Mouse (Mus musculus): ENCODE data around the gene Gtf2i. TPM values are rescaled to one million over a fixed set of nuclear protein-coding genes. Genes with fewer than 3 reads are reported as not detected.

Gtf2i gene
- polyA plus RNA-seq, 1 experiment from 2014 or later, result 230 TPM

DNA sequence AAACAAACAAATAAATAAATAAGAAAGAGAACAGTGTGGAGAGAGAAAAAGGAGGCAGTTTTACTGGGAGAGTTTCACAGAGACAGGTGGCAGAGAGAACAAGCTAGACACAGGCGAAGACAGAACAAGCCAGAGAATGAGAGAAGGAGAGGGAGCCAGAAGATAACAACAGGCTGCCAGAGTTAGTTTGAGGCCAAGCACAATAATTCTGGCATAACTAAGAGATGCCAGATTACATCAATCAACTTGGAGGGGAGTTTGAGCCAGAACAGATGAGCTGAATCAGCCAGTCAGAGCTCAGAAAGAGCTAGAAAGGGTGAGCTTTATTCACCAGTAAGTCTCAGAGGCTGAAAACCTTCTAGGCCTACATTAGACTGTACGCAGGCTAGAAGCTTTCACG lies 64.0 kb downstream of the Gtf2i start:
- POLR2A ChIA-PET, result no interaction called here
- no peak for DNase-seq (ENCODE audit: low read depth, low spot score)
- CTCF ChIA-PET, result interaction anchor here (0.7 to 1.4 kb wide), 3 partner anchors 12 to 20 kb away, joined by 3 read pairs; no protein-coding TSS in a partner anchor
- ATAC-seq, result no peak
- in situ Hi-C loops (cut with MboI; ENCODE audit: low pct_unique_long_range_greater_than_20kb), result no loop called here
- TF ChIP-seq CTCF (IDR thresholded peaks at IDR 0.05), result no peak
- no peaks in the 10 kb centered on the region for H3K27me3 ChIP-seq

GRCm38 (mm10) chr5:134249245-134249649 lies 65.3 kb downstream of the Gtf2i start:
- peak; percentile 19 for ATAC-seq
- CTCF ChIA-PET, result interaction anchor here (0.6 to 1.6 kb wide), 4 partner anchors 10 to 15 kb away, joined by 3 to 5 read pairs (median 3); no protein-coding TSS in a partner anchor
- no peaks in the 10 kb centered on the region for H3K27me3 ChIP-seq
- no peak for DNase-seq (ENCODE audit: low read depth, low spot score)
- POLR2A ChIA-PET, result interaction anchor here (1.0 to 1.2 kb wide), 3 partner anchors 9 to 61 kb away, joined by 5 to 10 read pairs (median 6); no protein-coding TSS in a partner anchor
- TF ChIP-seq CTCF (IDR thresholded peaks at IDR 0.05), result no peak
- in situ Hi-C loops (cut with MboI; ENCODE audit: low pct_unique_long_range_greater_than_20kb), result no loop called here

- ATAC-seq (no peak), DNase-seq (ENCODE audit: low read depth, low spot score) (no peak)
- H3K27me3 ChIP-seq, result no peaks in the 10 kb centered on the region
- ChIA-PET CTCF (interaction anchor here (0.6 to 1.6 kb wide), 2 partner anchors 10 to 11 kb away, joined by 3 to 5 read pairs; no protein-coding TSS in a partner anchor), POLR2A (interaction anchor here (1.0 to 1.2 kb wide), 3 partner anchors 9 to 60 kb away, joined by 5 to 10 read pairs (median 6); no protein-coding TSS in a partner anchor)
- in situ Hi-C loops (cut with MboI; ENCODE audit: low pct_unique_long_range_greater_than_20kb), result no loop called here
- TF ChIP-seq CTCF (IDR thresholded peaks at IDR 0.05), result no peak
Observed at GRCm38 (mm10) chr5:134248608-134249244, 65.8 kb downstream of the Gtf2i start.

GRCm38 (mm10) chr5:134246146-134246545 lies 68.4 kb downstream of the Gtf2i start:
- no peaks in the 10 kb centered on the region for H3K27me3 ChIP-seq
- POLR2A ChIA-PET, result no interaction called here
- peak; percentile 19 for DNase-seq (ENCODE audit: low read depth, low spot score)
- in situ Hi-C loops (cut with MboI; ENCODE audit: low pct_unique_long_range_greater_than_20kb), result no loop called here
- ATAC-seq, result no peak
- CTCF ChIA-PET, result interaction anchor here (0.6 kb wide), 1 partner anchor 8 kb away, joined by 3 read pairs; no protein-coding TSS in a partner anchor
- TF ChIP-seq CTCF (IDR thresholded peaks at IDR 0.05), result no peak

GRCm38 (mm10) chr5:134244890-134245289 lies 69.7 kb downstream of the Gtf2i start:
- no peaks in the 10 kb centered on the region for H3K27me3 ChIP-seq
- ATAC-seq (no peak), DNase-seq (ENCODE audit: low read depth, low spot score) (no peak)
- CTCF ChIA-PET, result interaction anchor here (1.1 kb wide), 1 partner anchor 8 kb away, joined by 3 read pairs; no protein-coding TSS in a partner anchor
- in situ Hi-C loops (cut with MboI; ENCODE audit: low pct_unique_long_range_greater_than_20kb), result no loop called here
- no peak for TF ChIP-seq CTCF (IDR thresholded peaks at IDR 0.05)
- POLR2A ChIA-PET, result no interaction called here

DNA sequence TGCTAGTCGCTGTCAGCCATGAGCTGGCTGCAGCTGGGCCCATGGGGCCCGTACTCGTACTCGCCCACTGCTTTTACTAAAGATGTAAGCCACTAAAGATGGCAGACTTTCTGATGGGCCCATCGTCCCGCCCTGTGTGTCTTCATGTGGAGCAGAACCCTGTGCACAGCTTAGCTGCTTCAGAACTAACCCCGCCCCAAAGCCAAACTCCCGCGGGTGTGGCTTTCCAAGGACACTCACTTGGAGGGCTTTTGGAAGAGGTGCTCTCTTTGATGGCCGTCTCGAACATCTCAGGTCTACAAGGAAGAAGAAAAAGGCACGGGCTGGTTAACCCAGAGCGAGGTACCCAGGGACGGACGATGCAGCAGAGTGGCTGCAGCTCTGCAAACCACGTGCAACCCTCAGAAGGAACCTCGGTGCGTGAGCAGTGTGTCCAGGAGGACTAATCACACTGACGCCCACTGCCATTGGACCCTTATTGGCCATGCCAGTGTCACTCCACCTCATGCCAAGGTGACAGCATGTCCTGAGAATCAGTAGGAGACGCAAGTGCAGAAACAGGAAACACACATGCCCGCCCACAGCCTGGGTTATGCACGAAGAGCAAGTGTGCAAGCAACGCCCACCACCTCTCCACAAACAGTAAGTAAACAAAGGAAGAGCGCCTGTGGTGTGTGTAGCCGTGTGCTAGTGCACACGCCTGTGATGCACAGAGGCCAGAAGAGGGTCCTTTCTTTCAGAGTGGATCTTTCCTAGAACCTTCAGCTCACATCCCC lies 70.7 kb downstream of the Gtf2i start:
- TF ChIP-seq CTCF (IDR thresholded peaks at IDR 0.05), result no peak
- ATAC-seq, result no peak
- ChIA-PET CTCF (interaction anchor here (0.7 to 1.1 kb wide), 3 partner anchors 7 to 104 kb away, joined by 3 read pairs; no protein-coding TSS in a partner anchor), POLR2A (interaction anchor here (0.6 to 1.1 kb wide), 4 partner anchors 9 to 105 kb away, joined by 3 read pairs; no protein-coding TSS in a partner anchor)
- DNase-seq (ENCODE audit: low read depth, low spot score), result no peak
- in situ Hi-C loops (cut with MboI; ENCODE audit: low pct_unique_long_range_greater_than_20kb), result no loop called here
- no peaks in the 10 kb centered on the region for H3K27me3 ChIP-seq

- DNase-seq (ENCODE audit: low read depth, low spot score) (no peak), ATAC-seq (no peak)
- in situ Hi-C loops (cut with MboI; ENCODE audit: low pct_unique_long_range_greater_than_20kb), result no loop called here
- ChIA-PET POLR2A (no interaction called here), CTCF (interaction anchor here (3.1 kb wide), 1 partner anchor 16 kb away, joined by 10 read pairs; no protein-coding TSS in a partner anchor)
- TF ChIP-seq CTCF (IDR thresholded peaks at IDR 0.05), result no peak
- H3K27me3 ChIP-seq, result no peaks in the 10 kb centered on the region
Observed at GRCm38 (mm10) chr5:134241831-134242230, 72.7 kb downstream of the Gtf2i start.

- TF ChIP-seq CTCF (IDR thresholded peaks at IDR 0.05), result no peak
- in situ Hi-C loops (cut with MboI; ENCODE audit: low pct_unique_long_range_greater_than_20kb), result no loop called here
- DNase-seq (ENCODE audit: low read depth, low spot score), result no peak
Observed at GRCm38 (mm10) chr5:134237936-134238760, 76.4 kb downstream of the Gtf2i start.

DNA sequence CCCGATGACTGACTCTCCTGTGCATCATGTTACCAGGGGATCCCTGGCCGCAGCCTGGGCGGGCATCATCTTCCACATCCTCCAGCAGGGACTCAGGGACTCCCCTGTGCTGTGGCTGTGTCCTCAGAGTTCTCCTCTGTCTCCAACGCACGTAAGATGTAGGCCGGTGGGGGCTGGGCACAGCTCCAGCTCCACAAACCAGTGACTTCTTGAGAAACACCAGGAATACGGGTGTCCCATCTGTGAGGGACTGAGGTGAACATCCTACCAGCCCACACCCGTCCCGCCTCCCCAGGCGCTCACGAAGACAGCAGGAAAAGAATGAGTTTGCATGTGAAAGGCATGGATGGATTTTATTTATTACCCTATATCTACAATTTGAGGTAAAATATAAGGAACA lies 77.1 kb downstream of the Gtf2i start:
- POLR2A ChIA-PET, result no interaction called here

More at GRCm38 (mm10) chr5:134237936-134238760, 76.4 kb downstream of the Gtf2i start:
- no peaks in the 10 kb centered on the region for H3K27me3 ChIP-seq
- ChIA-PET POLR2A (no interaction called here), CTCF (interaction anchor here (2.1 kb wide), 1 partner anchor 10 kb away, joined by 5 read pairs; no protein-coding TSS in a partner anchor)
- no peak for ATAC-seq

DNA sequence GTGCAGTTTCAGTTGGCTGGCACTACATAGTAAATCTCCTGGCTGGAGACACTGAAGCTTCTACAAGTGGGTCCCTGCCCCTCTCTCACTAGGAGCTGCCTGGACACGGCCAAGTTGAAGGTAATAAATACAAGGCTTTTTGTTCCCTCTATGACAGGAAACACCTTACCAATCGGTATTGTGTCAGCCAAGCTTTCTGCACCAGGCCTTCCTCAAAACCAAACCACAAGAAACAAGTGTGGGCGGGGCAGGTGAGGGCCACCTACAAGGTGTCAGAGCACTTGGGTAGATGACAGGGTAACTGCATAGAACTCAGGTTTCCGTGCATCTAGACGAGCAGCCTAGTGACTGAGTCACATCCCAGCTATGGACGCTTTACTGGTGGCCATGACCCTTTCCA lies 77.8 kb downstream of the Gtf2i start:
- POLR2A ChIA-PET, result no interaction called here
- no peak for TF ChIP-seq CTCF (IDR thresholded peaks at IDR 0.05)
- no peak for DNase-seq (ENCODE audit: low read depth, low spot score)

More for the DNA sequence above, 77.1 kb downstream of the Gtf2i start:
- no peaks in the 10 kb centered on the region for H3K27me3 ChIP-seq
- in situ Hi-C loops (cut with MboI; ENCODE audit: low pct_unique_long_range_greater_than_20kb), result no loop called here
- CTCF ChIA-PET, result no interaction called here
- TF ChIP-seq CTCF (IDR thresholded peaks at IDR 0.05), result no peak
- DNase-seq (ENCODE audit: low read depth, low spot score) (no peak), ATAC-seq (no peak)

More for the DNA sequence above, 77.8 kb downstream of the Gtf2i start:
- H3K27me3 ChIP-seq, result no peaks in the 10 kb centered on the region
- CTCF ChIA-PET, result interaction anchor here (1.2 kb wide), 1 partner anchor 8 kb away, joined by 3 read pairs; no protein-coding TSS in a partner anchor
- ATAC-seq, result no peak
- in situ Hi-C loops (cut with MboI; ENCODE audit: low pct_unique_long_range_greater_than_20kb), result no loop called here
